Mouse (Mus musculus): ENCODE data around the gene Gm10912. TPM values are rescaled to one million over a fixed set of nuclear protein-coding genes. Genes with fewer than 3 reads are reported as not detected.
"Not testable (repeated sequence)": the region's sequence is repeated elsewhere in the genome, so short reads cannot be mapped to it uniquely, and the experiment has no call there.

The Gm10912 gene
- total RNA-seq, 2 experiments from 2014 or later: 0.15 TPM; not detected in 1

GRCm38 (mm10) chr2:104062665-104063064 lies 3.0 kb upstream of the Gm10912 start:
- no peak for ATAC-seq (replicated peaks; ENCODE audit: poor library complexity, severe bottlenecking)

- ATAC-seq (replicated peaks; ENCODE audit: poor library complexity, severe bottlenecking): no peak
These were observed 1.5 kb upstream of the Gm10912 start for GRCm38 (mm10) chr2:104064152-104064551.

GRCm38 (mm10) chr2:104068450-104068849 lies 2.8 kb downstream of the Gm10912 start, which contains the start of gene Gm10799:
TSS of gene Gm10799 (minus strand) at chr2:104068550.
- ATAC-seq (replicated peaks; ENCODE audit: poor library complexity, severe bottlenecking): not testable (repeated sequence)

- peak; percentile 97 for ATAC-seq (replicated peaks; ENCODE audit: poor library complexity, severe bottlenecking)
These were observed 4.1 kb downstream of the Gm10912 start, which contains the start of gene Cd59b for GRCm38 (mm10) chr2:104069704-104070185. TSS of gene Cd59b (plus strand) at chr2:104069849.

- ATAC-seq (replicated peaks; ENCODE audit: poor library complexity, severe bottlenecking): 0 out of 2 replicates have a peak, but pooled peaks have one; percentile 17
These were observed 12.7 kb downstream of the Gm10912 start for GRCm38 (mm10) chr2:104078285-104078684.

GRCm38 (mm10) chr2:104081436-104082050 lies 15.9 kb downstream of the Gm10912 start:
- ATAC-seq (replicated peaks; ENCODE audit: poor library complexity, severe bottlenecking): not testable (repeated sequence)

GRCm38 (mm10) chr2:104082474-104082873 lies 16.8 kb downstream of the Gm10912 start:
- ATAC-seq (replicated peaks; ENCODE audit: poor library complexity, severe bottlenecking): no peak

- not testable (repeated sequence) for ATAC-seq (replicated peaks; ENCODE audit: poor library complexity, severe bottlenecking)
These were observed 18.4 kb downstream of the Gm10912 start for GRCm38 (mm10) chr2:104084027-104084426.

- ATAC-seq (replicated peaks; ENCODE audit: poor library complexity, severe bottlenecking): not testable (repeated sequence)
These were observed 21.9 kb downstream of the Gm10912 start for GRCm38 (mm10) chr2:104087562-104087961.

- ATAC-seq (replicated peaks; ENCODE audit: poor library complexity, severe bottlenecking): no peak
These were observed 27.7 kb downstream of the Gm10912 start for GRCm38 (mm10) chr2:104093305-104093704.

GRCm38 (mm10) chr2:104095741-104096213 lies 30.2 kb downstream of the Gm10912 start, which contains the start of gene Cd59a:
TSS of gene Cd59a (plus strand) at chr2:104095801.
- peak; percentile 93 for ATAC-seq (replicated peaks; ENCODE audit: poor library complexity, severe bottlenecking)

- no peak for ATAC-seq (replicated peaks; ENCODE audit: poor library complexity, severe bottlenecking)
These were observed 30.6 kb downstream of the Gm10912 start for GRCm38 (mm10) chr2:104096256-104096655.

GRCm38 (mm10) chr2:104096796-104097195 lies 31.2 kb downstream of the Gm10912 start:
- ATAC-seq (replicated peaks; ENCODE audit: poor library complexity, severe bottlenecking): not testable (repeated sequence)

GRCm38 (mm10) chr2:104097396-104097795 lies 31.8 kb downstream of the Gm10912 start:
- ATAC-seq (replicated peaks; ENCODE audit: poor library complexity, severe bottlenecking): not testable (repeated sequence)

GRCm38 (mm10) chr2:104098529-104099230 lies 33.1 kb downstream of the Gm10912 start:
- ATAC-seq (replicated peaks; ENCODE audit: poor library complexity, severe bottlenecking): peak; percentile 44

GRCm38 (mm10) chr2:104099231-104099585 lies 33.6 kb downstream of the Gm10912 start:
- ATAC-seq (replicated peaks; ENCODE audit: poor library complexity, severe bottlenecking): no peak

GRCm38 (mm10) chr2:104099946-104100345 lies 34.3 kb downstream of the Gm10912 start:
- no peak for ATAC-seq (replicated peaks; ENCODE audit: poor library complexity, severe bottlenecking)

- ATAC-seq (replicated peaks; ENCODE audit: poor library complexity, severe bottlenecking): no peak
These were observed 39.2 kb downstream of the Gm10912 start for GRCm38 (mm10) chr2:104104800-104105199.

GRCm38 (mm10) chr2:104109021-104109420 lies 43.4 kb downstream of the Gm10912 start:
- ATAC-seq (replicated peaks; ENCODE audit: poor library complexity, severe bottlenecking): not testable (repeated sequence)

GRCm38 (mm10) chr2:104109528-104109927 lies 43.9 kb downstream of the Gm10912 start:
- no peak for ATAC-seq (replicated peaks; ENCODE audit: poor library complexity, severe bottlenecking)

- ATAC-seq (replicated peaks; ENCODE audit: poor library complexity, severe bottlenecking): 0 out of 2 replicates have a peak, but pooled peaks have one; percentile 30
These were observed 44.4 kb downstream of the Gm10912 start for GRCm38 (mm10) chr2:104110031-104110430.
